Mouse (Mus musculus) liver, embryonic 16.5 days (tissue): ENCODE data around the gene Gm19684. TPM values are rescaled to one million over a fixed set of nuclear protein-coding genes. Genes with fewer than 3 reads are reported as not detected.
"Not testable (repeated sequence)": the region's sequence is repeated elsewhere in the genome, so short reads cannot be mapped to it uniquely, and the experiment has no call there.

Experiments used
- ATAC-seq: fragments of 200-750 bp; cut with Nextera tagmentation; 2 replicates; pipeline ENCODE4 v1.8.0; 2017; ENCODE audit warnings: low read depth, mild to moderate bottlenecking, moderate number of reproducible peaks, moderate library complexity
- H3K27ac ChIP-seq: fragments of 300-500 bp; sonication (generic); 2 replicates; pipeline ENCODE4 v1.5.1; 2014; ENCODE audit warnings: mild to moderate bottlenecking, low read length
- H3K27me3 ChIP-seq: fragments of 300-500 bp; sonication (generic); 2 replicates; pipeline ENCODE4 v1.6.1; 2014; ENCODE audit warnings: low read depth, low read length, mixed read lengths; ENCODE audit not compliant: control insufficient read depth, insufficient read depth
- H3K36me3 ChIP-seq: fragments of 300-500 bp; sonication (generic); 2 replicates; pipeline ENCODE4 v1.6.1; 2014; ENCODE audit warnings: mild to moderate bottlenecking; ENCODE audit not compliant: control insufficient read depth, insufficient read depth
- H3K4me1 ChIP-seq: fragments of 300-500 bp; sonication (generic); 2 replicates; pipeline ENCODE4 v1.6.1; 2014; ENCODE audit warnings: low read depth, low read length, mixed read lengths; ENCODE audit not compliant: control insufficient read depth
- H3K4me2 ChIP-seq: fragments of 300-500 bp; sonication (generic); 2 replicates; pipeline ENCODE4 v1.6.1; 2014; ENCODE audit warnings: low read depth, low read length, mixed read lengths
- H3K4me3 ChIP-seq: fragments of 300-500 bp; sonication (generic); 2 replicates; pipeline ENCODE4 v1.5.1; 2014; ENCODE audit warnings: low read depth, mild to moderate bottlenecking, low read length
- H3K9ac ChIP-seq: fragments of 300-500 bp; sonication (generic); 2 replicates; pipeline ENCODE4 v1.6.1; 2014; ENCODE audit warnings: low read depth, low read length
- H3K9me3 ChIP-seq: fragments of 300-500 bp; sonication (generic); replicated peaks from 2 replicates; pipeline ENCODE4 v1.6.1; 2016; ENCODE audit warnings: low read length; ENCODE audit not compliant: control insufficient read depth
- WGBS: fragments of 180-500 bp; shearing (Covaris S2); extraction: QIAGEN DNeasy Blood & Tissue Kit; methylation state at CpG from one replicate; pipeline ENCODE4 v1.1.7; 2014; ENCODE audit not compliant: insufficient replicate concordance; 5-methylcytosine and 5-hydroxymethylcytosine counted together
- polyA plus RNA-seq: library from polyadenylated mRNA; unstranded; fragments of >200 nt; fragmentation: Nextera tagmentation; extraction: Ambion mirVana; gene quantifications from 2 replicates; pipeline ENCODE4 v1.2.1, GENCODE M21; 2015

Gm19684 gene
- polyA plus RNA-seq, 1 experiment from 2014 or later, result not detected

DNA sequence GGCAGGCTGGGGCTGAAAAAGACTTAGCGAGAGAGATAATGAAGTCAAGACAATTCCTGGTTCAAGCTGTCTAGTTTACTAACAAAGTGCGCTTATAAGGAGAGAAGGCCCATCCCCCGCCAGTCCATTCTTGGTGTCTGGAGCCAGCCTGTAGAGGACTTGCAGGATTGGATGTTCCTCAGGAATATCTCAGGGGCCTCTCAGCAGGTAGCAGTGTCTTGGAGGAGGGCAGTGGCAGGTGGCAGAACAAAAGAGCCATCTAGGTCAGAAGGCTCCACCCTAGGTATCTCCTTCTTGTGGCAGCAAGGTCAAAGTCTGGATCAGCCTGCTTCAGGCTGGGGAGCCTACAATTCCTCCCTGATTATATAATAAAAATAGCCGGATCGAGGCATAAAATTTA, 27.0 kb downstream of the Gm19684 start:
- not testable (repeated sequence) for H3K9me3 ChIP-seq, H3K9ac ChIP-seq, ATAC-seq, H3K4me3 ChIP-seq, H3K36me3 ChIP-seq, H3K4me2 ChIP-seq, H3K4me1 ChIP-seq, H3K27ac ChIP-seq
- H3K27me3 ChIP-seq, result peaks cover 30% of the 10 kb centered on the region
- 74% methylated on average over 5 of the region's 5 CpGs for WGBS

DNA sequence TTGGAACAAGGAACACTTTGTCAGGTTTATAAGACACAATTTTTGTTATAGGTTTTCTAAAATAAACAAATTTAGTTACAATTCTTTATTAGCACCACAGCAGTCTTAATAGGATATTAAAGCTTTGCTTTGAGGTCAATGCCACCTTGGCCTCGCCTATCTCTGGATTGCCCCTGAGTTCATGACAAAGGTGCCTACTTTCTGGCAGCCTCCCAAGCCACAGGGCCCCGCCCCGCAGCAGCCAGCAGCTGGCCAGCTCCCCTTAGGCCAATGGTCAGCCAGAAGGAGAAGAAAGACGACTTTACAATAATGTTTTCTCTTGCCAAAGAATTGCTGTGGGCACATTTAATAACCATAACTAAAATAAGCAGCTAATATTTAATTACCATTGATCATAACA, 29.7 kb downstream of the Gm19684 start:
- not testable (repeated sequence) for H3K27ac ChIP-seq, H3K9ac ChIP-seq, H3K4me3 ChIP-seq, H3K9me3 ChIP-seq, H3K4me1 ChIP-seq, H3K27me3 ChIP-seq, H3K4me2 ChIP-seq, ATAC-seq, H3K36me3 ChIP-seq
- 40% methylated on average over 4 of the region's 4 CpGs for WGBS

DNA sequence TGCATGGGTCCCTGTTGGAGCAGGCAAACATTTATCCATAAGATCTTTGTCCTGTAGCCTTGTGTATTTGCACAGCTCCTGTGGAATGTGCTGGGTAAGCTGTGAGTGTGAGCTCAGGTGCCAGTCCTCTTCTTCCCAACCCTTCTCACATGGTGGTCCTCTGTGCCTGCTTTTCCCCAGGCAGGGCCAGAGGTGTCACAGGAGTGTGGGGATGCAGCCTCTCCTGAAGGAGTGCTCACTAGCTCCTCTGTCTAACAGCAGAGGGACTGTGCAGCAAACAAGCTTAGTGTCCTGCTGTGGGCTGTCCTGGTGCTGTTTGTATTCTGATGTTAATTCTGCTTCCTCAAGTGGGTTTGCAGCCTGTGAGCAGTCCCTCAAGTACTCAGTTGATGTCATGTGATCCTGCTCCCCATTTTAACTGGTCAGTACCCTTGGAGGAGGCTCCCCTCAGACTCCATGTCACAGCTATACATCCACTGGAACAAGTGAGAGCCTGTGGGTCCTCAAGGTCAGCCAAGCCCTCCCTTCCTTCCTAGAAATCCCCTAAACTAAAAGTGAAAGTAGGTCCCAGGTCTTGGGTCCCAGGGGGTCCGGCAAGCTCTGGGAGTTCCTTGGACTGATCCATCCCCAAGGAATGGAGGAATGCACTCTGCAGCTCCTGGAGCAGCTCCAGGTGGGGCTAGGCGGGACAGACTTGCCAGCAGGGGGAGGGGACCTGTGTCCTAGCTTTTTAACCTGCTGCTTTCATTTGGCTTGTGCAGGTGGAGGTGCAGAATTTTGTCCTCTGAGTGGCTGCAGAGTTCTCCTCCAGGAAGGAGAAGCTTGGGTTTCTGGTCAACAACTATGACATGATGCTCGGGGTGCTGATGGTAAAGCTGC, 33.0 kb downstream of the Gm19684 start:
- peaks cover 20% of the 10 kb centered on the region for H3K27me3 ChIP-seq
- H3K4me2 ChIP-seq, result no peak overlapping the region
- 19% methylated on average over 3 of the region's 3 CpGs for WGBS
- no peak overlapping the region for H3K9ac ChIP-seq
- H3K4me1 ChIP-seq, result no peaks in the 10 kb centered on the region
- no peak overlapping the region for H3K27ac ChIP-seq
- no peaks in the 10 kb centered on the region for H3K9me3 ChIP-seq
- ATAC-seq, result no peak
- no peak overlapping the region for H3K4me3 ChIP-seq
- no peaks in the 10 kb centered on the region for H3K36me3 ChIP-seq

DNA sequence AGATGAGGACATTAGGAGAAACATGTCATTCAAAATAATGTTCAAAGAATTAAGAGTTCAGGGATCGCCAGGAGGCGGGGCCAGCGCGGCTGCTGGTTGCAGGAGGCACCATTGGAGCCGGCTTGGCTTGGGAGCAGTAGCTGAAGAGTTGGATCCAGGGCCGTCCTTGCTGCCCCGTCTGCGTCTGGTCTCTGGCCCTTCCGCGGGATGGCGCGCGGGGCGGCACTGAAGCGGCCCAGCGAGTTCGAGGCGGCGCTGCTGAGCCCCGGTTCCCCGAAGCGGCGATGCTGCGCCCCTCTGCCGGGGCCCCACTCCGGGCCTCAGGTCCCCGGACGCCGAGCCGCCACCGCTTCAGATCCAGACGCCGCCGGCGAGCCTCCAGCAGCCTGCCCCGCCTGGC, 36.3 kb downstream of the Gm19684 start:
- H3K27ac ChIP-seq, H3K9me3 ChIP-seq, H3K36me3 ChIP-seq, ATAC-seq, H3K4me2 ChIP-seq, H3K9ac ChIP-seq, H3K4me1 ChIP-seq, H3K4me3 ChIP-seq: not testable (repeated sequence)
- under 1% methylated on average over 36 of the region's 36 CpGs for WGBS
- H3K27me3 ChIP-seq, result peaks cover 43% of the 10 kb centered on the region

DNA sequence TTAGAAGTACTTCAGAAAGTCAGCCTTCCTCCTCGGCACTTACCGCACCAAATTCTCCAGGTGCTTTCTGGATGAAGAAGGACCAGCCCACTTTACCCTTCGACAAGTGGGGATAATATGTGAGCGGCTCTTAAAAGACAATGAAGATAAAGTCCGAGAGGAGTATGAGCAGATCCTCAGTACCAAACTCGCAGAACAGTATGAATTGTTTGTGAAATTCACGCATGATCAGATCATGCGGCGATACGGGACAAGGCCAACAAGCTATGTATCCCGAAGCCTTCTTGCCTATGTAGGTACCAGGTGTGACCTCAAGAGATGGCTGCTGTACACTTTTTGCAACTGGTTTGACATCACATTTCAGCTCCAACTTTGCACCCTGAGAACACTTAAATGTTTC, 36.8 kb downstream of the Gm19684 start:
- H3K36me3 ChIP-seq, H3K4me2 ChIP-seq, H3K27ac ChIP-seq, H3K4me3 ChIP-seq, H3K4me1 ChIP-seq, H3K9ac ChIP-seq, ATAC-seq, H3K9me3 ChIP-seq: not testable (repeated sequence)
- H3K27me3 ChIP-seq, result peaks cover 39% of the 10 kb centered on the region
- whole genome bisulfite sequencing, result 16% methylated on average over 11 of the region's 11 CpGs

DNA sequence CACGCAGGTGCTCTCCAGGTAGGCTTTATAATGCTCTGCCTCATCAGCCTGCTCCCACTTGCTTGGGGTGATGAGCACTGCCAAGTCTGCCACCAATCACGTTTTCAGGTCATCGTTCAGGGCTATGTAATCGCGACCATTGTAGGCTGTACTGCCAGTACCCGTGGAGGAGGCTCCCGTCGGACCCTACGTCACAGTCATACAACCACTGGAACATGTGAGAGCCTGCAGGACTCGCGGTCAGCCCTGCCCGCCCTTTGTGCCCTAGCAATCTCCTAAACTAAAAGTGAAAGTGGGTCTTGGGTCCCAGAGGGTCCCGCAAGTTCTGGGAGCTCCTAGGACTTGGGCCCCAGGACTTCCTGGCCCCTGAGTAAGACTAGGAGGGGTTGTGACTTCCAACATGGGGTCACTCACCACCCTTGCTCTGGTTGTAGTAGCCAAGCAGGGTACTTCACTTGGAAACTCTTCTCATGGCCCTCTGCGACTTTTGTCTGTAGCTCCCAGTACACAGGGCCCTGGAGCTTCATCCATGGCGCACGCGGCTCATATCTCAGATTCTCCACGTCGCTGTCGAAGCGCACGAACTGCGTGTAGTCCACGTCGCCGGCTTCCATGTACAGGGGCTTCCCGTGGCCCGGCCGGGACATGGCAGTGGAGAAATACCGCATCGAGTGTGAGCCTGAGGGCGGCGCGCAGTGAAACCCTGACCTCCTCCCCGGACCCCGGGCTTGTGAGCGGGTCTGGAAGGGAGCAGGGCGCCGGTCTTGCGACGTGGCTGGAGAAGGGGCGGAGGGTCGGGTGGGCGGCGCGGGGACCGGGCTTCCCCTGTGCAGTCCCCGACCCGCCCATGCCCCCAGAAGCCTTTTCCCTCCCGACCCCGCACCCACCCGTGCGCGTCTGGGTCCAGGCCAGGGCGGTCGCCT, 39.9 kb downstream of the Gm19684 start:
- Histone ChIP-seq H3K27ac (no peak overlapping the region), H3K27me3 (peaks cover 54% of the 10 kb centered on the region), H3K4me2 (peak overlapping the region; percentile 12), H3K4me3 (peak overlapping the region; percentile 20; the same call in 1 of the 2 replicates), H3K36me3 (no peaks in the 10 kb centered on the region), H3K9me3 (no peaks in the 10 kb centered on the region), H3K4me1 (no peaks in the 10 kb centered on the region), H3K9ac (no peak overlapping the region)
- ATAC-seq, result no peak
- 2% methylated on average over 56 of the region's 56 CpGs for WGBS

DNA sequence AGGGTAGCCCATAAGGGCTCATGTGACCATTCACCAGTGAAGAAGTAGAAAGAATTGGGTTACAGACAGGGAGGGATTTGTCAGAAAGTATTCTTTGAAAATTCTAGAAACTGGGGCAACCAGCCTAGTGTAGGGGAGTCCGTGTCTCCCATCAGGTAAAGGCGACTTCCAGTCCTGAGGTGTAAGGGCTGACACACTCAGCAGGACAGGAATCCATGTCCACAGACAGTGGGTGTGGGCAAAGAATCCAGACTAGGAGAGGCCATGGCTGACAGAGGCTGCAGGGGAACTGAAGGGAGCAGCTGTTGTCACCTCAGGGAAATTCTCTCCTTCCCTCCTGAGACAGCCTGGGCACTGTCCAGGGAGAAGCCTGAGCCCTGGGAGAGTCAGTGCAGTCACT, 45.4 kb downstream of the Gm19684 start:
- H3K4me1 ChIP-seq, H3K36me3 ChIP-seq, H3K9me3 ChIP-seq, H3K4me2 ChIP-seq, H3K4me3 ChIP-seq, H3K27ac ChIP-seq, ATAC-seq, H3K9ac ChIP-seq: not testable (repeated sequence)
- WGBS, result 11% methylated on average over 2 of the region's 2 CpGs
- H3K27me3 ChIP-seq, result peaks cover 55% of the 10 kb centered on the region

DNA sequence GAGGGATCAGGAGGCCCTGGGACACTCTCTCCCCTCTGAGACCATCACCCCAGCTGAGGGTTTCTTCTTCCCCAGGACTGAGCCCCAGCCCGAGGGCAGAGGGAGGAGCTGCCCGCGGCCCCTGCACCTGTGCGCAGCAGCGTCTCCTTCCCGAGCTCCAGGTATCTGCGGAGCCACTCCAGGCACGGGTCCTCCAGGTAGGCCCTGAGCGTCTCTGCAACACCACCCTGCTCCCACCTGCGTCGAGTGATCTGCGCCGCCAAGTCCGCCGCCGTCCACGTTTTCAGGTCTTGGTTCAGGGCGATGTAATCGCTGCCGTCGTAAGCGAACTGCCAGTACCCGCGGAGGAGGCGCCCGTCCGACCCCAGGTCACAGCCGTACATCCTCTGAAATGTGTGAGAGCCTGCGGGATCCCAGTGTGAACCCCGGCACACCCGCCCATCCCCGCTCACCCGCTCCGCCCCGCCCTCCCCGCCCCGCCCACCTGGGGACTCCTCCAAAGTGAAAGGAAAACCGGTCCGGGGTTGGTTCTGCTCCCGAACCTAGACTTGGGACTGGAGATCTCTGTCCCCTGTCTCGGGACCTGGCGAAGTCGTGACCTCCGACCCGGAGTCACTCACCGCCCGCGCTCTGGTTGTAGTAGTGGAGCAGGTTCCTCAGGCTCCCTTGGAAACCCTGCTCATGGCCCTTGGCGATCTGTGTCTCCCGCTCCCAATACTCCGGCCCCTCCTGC, 46.0 kb downstream of the Gm19684 start:
- WGBS, result 2% methylated on average over 51 of the region's 51 CpGs
- H3K36me3 ChIP-seq, result no peaks in the 10 kb centered on the region
- no peaks in the 10 kb centered on the region for H3K9me3 ChIP-seq
- H3K4me1 ChIP-seq, result no peaks in the 10 kb centered on the region
- no peak overlapping the region for H3K27ac ChIP-seq
- ATAC-seq, result no peak
- H3K4me3 ChIP-seq, result peak overlapping the region; percentile 58
- peak overlapping the region; percentile 51 for H3K4me2 ChIP-seq
- peaks cover 50% of the 10 kb centered on the region for H3K27me3 ChIP-seq
- no peak overlapping the region for H3K9ac ChIP-seq
